Mouse (Mus musculus): Measurements from ENCODE around the gene Camk2d. TPM values are rescaled to one million over a fixed set of nuclear protein-coding genes. Genes with fewer than 3 reads are reported as not detected.

Gene Camk2d
- total RNA-seq, 2 experiments from 2014 or later: 32.2 to 33.1 TPM

DNA sequence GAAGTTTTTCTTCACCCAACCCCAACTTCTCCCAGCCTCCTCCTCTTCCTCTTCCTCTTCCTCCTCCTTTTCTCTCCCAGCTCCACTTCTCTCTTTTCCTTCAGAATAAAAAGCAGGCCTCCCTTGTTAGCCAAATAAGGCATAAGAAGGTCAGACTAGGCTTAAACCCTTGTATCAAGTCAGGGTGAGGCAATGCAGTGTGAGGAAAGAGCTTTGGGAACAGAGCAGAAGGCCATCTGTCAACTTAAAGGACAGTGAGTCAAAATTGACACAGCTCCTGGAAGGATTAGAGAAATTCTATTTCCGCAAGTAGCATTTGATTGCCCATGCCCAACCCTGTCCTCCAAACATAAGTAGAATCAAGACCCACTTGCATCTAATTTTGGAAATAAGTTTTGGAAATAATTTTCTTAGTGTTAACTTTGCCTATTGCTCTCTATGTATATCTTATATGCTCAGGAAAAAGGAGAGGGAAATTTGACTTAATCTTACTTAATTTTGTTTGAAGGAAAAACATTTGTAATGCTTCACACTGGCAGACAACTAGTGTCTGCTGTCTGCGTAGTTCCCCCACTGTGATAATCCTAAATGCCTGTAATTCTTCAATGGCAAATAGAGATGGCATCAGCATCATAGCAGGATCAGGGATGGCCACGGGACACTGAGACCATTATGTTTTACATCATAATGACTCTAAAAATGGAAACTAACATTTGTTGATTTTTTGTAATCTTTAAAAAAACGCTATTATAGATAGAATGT, 16.8 kb downstream of the Camk2d start:
- DNase-seq: no peak

GRCm38 (mm10) chr3:126613510-126614128, 17.5 kb downstream of the Camk2d start:
- DNase-seq: no peak

- no peak for DNase-seq
Measured at GRCm38 (mm10) chr3:126615306-126615705, 19.2 kb downstream of the Camk2d start.

DNA sequence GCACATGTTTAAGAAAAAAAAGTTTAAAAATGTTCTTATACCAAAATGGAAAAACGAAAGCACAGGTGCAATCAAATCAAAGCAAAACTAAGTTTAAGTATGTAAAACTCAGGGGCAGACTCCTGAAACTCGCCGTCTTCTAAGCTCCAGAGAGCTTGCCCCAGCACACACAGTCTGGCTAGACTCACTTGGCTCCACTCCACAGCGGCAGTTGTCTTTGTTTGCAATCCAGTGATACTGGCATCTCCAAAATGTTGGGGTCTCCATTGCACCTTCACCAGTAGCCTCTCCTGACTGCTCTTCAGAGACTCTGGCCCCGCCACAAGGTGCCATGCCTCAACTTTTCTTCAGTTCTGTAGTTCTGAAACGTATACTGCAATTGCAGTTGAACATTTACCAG, 24.1 kb downstream of the Camk2d start:
- DNase-seq: no peak

- no peak for DNase-seq
Measured at GRCm38 (mm10) chr3:126622509-126622908, 26.4 kb downstream of the Camk2d start.

GRCm38 (mm10) chr3:126624994-126625763, 29.1 kb downstream of the Camk2d start:
- DNase-seq: no peak

GRCm38 (mm10) chr3:126625764-126626040, 29.6 kb downstream of the Camk2d start:
- DNase-seq: no peak

GRCm38 (mm10) chr3:126627968-126628367, 31.9 kb downstream of the Camk2d start:
- no peak for DNase-seq

DNA sequence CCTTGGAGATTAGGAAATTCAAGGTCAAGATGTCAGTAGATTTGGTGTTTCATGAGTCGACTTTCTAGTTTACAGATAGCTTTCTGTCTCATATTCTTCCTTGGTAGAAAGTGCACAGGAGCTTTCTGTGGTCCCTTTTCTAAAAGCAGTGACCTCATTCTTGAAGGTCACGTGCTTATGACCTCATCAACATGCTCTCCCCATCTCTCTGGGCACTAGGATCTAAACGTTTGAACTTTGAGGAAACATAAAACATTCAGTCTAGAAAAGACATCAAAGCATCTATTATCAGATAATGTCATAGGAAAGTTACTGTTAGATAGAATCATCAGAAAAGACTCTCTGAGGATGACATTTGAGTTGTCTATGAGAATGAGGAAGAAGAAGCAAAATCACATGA, 32.3 kb downstream of the Camk2d start:
- no peak for DNase-seq

GRCm38 (mm10) chr3:126629040-126629439, 32.9 kb downstream of the Camk2d start:
- no peak for DNase-seq

GRCm38 (mm10) chr3:126630111-126630869, 34.2 kb downstream of the Camk2d start:
- no peak for DNase-seq

- no peak for DNase-seq
Measured at GRCm38 (mm10) chr3:126631583-126631982, 35.5 kb downstream of the Camk2d start.

GRCm38 (mm10) chr3:126632580-126632979, 36.5 kb downstream of the Camk2d start:
- DNase-seq: no peak

- no peak for DNase-seq
Measured at GRCm38 (mm10) chr3:126634171-126634570, 38.1 kb downstream of the Camk2d start.

GRCm38 (mm10) chr3:126638259-126638658, 42.2 kb downstream of the Camk2d start:
- DNase-seq: no peak

DNA sequence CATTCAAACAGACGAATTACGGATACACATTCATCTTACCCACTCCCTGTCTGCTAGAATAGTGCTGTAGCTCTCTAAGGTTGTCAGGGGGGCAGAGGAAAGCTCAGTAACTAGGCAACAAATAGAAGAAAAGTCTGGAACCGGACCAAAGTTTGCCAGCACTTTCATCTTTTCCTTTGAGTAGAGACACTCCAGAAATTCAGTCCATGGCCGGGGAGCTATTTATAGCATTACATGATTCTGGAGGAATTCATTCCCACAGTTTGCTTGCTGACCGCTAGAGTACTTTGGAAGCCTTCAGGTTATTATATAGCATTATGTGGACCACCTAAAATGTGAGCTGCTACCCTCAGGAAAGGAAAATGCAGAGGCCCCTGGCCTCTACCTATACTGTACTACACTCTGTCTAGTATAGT, 43.0 kb downstream of the Camk2d start:
- DNase-seq: no peak

- no peak for DNase-seq
Measured at GRCm38 (mm10) chr3:126640443-126641251, 44.5 kb downstream of the Camk2d start.

- no peak for DNase-seq
Measured at GRCm38 (mm10) chr3:126641451-126641850, 45.3 kb downstream of the Camk2d start.

DNA sequence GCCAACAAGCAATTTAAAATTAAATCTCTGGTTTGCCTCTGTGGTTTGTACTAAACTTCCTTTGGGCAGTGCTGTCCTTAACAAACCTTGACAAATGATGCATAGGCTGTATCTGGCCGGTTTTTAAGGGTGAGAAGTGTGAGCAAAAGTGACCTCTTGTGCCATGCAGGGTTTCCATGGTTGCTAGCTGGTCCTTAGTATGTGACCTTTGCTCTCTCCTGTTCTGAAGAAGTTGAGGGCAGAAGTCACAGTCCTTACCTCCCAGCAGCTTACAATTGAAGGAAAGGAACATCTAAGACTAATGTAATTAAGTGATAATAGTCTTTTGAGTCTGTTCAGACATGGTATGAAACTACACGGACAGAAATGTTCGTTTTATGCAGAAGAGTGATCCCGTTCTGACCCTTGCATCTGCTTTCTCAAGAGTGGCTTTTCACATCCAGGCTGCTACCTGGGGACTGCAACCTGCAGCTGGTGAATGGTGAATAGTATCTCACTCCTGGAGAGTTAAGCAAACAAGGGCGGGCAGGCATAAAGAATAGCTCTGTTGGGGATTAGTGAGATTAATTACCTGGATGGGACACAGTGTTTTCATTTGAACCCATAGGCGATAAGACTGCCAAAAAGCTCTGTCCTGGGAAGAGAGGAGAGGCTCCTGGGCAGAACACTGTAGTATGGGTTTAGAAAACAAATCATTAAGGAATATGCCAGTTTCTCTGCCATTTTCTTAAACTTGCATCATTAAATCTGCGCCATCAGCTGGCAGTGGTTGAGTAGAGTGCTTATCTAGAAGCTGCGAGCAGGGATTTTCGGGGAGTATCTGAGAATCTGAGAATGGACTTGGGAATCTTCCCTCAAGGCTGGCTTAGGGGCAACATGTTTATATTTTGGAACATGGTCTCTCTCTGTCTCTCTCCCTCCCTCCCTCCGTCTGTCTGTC, 47.2 kb downstream of the Camk2d start:
- no peak for DNase-seq

DNA sequence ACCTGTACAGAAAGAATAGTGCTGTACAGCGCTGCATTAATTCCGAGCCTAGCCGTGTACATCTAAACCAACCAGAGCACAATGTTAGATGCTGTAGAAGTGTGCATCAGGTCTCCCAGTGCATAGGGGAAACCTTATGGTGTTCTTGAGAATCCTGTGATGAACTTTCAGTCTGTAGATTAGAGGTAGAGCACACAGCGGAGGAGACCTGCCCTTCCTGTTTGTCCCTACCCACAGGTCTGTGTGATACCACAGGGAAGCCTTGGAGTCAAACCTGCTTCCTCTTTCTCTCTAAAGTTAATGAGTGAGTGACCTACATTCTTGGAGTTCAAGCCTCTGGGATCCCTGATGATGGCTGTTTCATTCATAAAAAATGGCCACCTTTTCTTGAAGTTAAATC, 54.2 kb downstream of the Camk2d start:
- no peak for DNase-seq

DNA sequence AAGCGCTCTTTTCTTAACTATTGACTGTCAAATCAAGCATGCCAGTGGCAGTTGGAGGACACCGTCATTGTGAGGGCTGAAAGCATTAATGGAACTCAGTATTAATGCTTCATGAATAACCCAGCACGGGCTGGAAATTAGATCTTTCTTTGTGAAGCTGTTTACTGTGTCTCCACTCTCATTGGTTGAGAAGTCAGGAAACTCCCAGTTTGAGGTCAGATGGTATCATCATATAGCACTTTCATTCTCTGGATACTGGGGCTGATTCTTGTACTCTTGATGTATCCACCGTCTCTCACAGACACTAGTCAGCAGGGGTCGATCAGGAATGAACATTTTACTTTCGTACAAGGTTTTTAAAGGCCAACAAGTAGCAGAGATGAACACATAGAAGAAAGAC, 54.6 kb downstream of the Camk2d start:
- no peak for DNase-seq

All from layer of hippocampus, postnatal 36 days (tissue).